Comparison of ENCODE assay signal across 9 mouse cellular contexts in the genomic region with DNA sequence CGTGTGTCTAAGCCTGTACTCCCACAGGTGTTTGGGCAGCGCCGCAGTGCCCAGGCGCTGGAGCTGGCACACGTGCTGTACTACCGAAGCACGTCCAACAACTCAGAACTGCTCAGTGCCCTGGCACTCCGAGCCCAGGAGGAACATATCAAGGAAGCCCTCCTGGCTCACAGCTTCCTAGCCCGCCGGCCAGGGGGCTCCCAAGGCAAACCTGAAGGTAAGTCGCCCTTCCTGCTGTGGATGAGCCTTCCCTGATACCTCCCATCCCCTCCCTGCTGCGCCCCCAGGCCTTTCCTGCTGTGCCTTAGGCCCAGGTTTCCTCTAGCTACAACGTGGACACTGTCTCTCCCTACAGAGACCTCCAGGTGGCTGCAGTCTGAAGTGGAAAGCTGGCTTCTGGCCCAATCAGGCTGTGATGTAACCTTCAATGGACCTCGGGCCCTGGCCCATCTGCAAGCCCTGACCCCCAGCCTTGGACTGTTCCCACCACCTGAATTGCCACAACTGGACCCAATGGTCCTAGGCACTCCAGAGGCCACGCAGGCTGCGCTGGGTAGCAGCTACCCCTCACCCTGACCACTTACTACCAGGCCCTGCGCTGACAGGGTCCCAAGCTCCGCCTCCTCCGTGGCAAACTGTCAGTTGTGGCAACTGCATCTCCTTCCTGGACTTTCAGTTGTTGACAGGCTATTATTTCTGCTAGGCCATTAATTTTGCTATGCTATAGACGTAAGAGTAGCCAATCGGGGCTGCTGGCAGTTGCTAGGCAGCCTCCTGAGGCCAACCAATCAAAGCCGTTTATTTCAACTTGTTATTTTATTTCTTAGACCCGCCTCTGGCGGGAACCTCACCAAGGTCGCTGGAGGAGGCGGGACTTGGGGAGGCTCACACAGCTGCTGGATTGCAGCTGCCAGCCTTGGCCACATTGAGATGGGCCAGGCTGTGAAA. TPM values are rescaled to one million over a fixed set of nuclear protein-coding genes. Genes with fewer than 3 reads are reported as not detected.
DNase-seq lines count a peak whose midpoint lies in the region; ATAC-seq lines count a peak whose summit lies in the region.
"Had no signal": no experiment of that assay in that cellular context is flagged by ENCODE, and none has a peak within 500 bp of the region (broad histone marks: within the 10 kb centered on the region; RNA-seq: fewer than 3 reads in every experiment).

No protein-coding gene starts in this region.

- no peaks in the 10 kb centered on the region for H3K9me3 ChIP-seq in heart, embryonic 13.5 days
- H3K9me3 ChIP-seq in kidney, embryonic 16.5 days (ENCODE audit: low read length): no peaks in the 10 kb centered on the region
- H3K9me3 ChIP-seq in midbrain, embryonic 16.5 days (replicated peaks; ENCODE audit: control insufficient read depth, low read length, poor library complexity, severe bottlenecking): no peaks in the 10 kb centered on the region

- H3K36me3 ChIP-seq in heart, embryonic 13.5 days: peaks cover 5% of the 10 kb centered on the region; the same call in 1 of the 2 replicates
- 0 out of 2 replicates have a peak, but pooled peaks cover 2% of the 10 kb centered on the region for H3K36me3 ChIP-seq in kidney, embryonic 16.5 days (ENCODE audit: insufficient read depth, low read length)
- H3K36me3 ChIP-seq in midbrain, embryonic 16.5 days (ENCODE audit: control insufficient read depth, insufficient read depth, low read length): no peaks in the 10 kb centered on the region

- H3K4me3 ChIP-seq in heart, embryonic 13.5 days: peak overlapping the region; percentile 42
- H3K4me3 ChIP-seq in kidney, embryonic 16.5 days (ENCODE audit: low read length): peak overlapping the region; percentile 35
- H3K4me3 ChIP-seq in midbrain, embryonic 16.5 days (ENCODE audit: low read depth, low read length): peak overlapping the region; percentile 36

- peak overlapping the region; percentile 73 for H3K27ac ChIP-seq in heart, embryonic 13.5 days (replicated peaks)
- H3K27ac ChIP-seq in kidney, embryonic 16.5 days (ENCODE audit: low read length): peak overlapping the region; percentile 87
- peak overlapping the region; percentile 89 for H3K27ac ChIP-seq in midbrain, embryonic 16.5 days (ENCODE audit: low read length)

- peaks cover 42% of the 10 kb centered on the region for H3K4me1 ChIP-seq in heart, embryonic 13.5 days
- peaks cover 48% of the 10 kb centered on the region for H3K4me1 ChIP-seq in kidney, embryonic 16.5 days (ENCODE audit: insufficient read depth, low read length)
- H3K4me1 ChIP-seq in midbrain, embryonic 16.5 days (ENCODE audit: control insufficient read depth, insufficient read depth, low read length): peaks cover 18% of the 10 kb centered on the region

- no peaks in the 10 kb centered on the region; the same call in 1 of the 2 replicates for H3K27me3 ChIP-seq in heart, embryonic 13.5 days (replicated peaks)
- no peaks in the 10 kb centered on the region for H3K27me3 ChIP-seq in kidney, embryonic 16.5 days (ENCODE audit: insufficient read depth, low read length)
- H3K27me3 ChIP-seq in midbrain, embryonic 16.5 days (ENCODE audit: control insufficient read depth, insufficient read depth, low read depth, low read length): no peaks in the 10 kb centered on the region
- H3K27me3 ChIP-seq: Patski had no signal

- H3K9ac ChIP-seq in heart, embryonic 13.5 days: peak overlapping the region; percentile 74
- H3K9ac ChIP-seq in kidney, embryonic 16.5 days (replicated peaks; ENCODE audit: low read length): peak overlapping the region; percentile 62
- H3K9ac ChIP-seq in midbrain, embryonic 16.5 days (ENCODE audit: low read depth, low read length): peak overlapping the region; percentile 74

- peak overlapping the region; percentile 68 for H3K4me2 ChIP-seq in heart, embryonic 13.5 days
- peak overlapping the region; percentile 49 for H3K4me2 ChIP-seq in kidney, embryonic 16.5 days (replicated peaks; ENCODE audit: low read depth, low read length)
- H3K4me2 ChIP-seq in midbrain, embryonic 16.5 days (ENCODE audit: low read length): peak overlapping the region; percentile 67

- peak; percentile 90 for ATAC-seq in erythroid progenitor cell, adult 5-6 weeks (replicated peaks; ENCODE audit: low FRiP score, poor library complexity, severe bottlenecking)
- peak; percentile 53; the same call in 1 of the 2 replicates for ATAC-seq in heart, embryonic 13.5 days (ENCODE audit: extremely low read depth, insufficient number of reproducible peaks, low FRiP score, low TSS enrichment)
- peak; percentile 77 for ATAC-seq in kidney, embryonic 16.5 days (ENCODE audit: low FRiP score, low TSS enrichment)
- ATAC-seq in midbrain, embryonic 16.5 days: peak; percentile 85
- ATAC-seq: Patski had no signal

- WGBS in heart, embryonic 13.5 days: 38% methylated on average over 26 of the region's 26 CpGs
- 36% methylated on average over 26 of the region's 26 CpGs for WGBS in kidney, embryonic 16.5 days
- WGBS in midbrain, embryonic 16.5 days: 35% methylated on average over 26 of the region's 26 CpGs

- peak; percentile 75 for DNase-seq in urinary bladder, postnatal 14 days (ENCODE audit: low spot score)
- DNase-seq in urinary bladder, postnatal 10 days (ENCODE audit: low spot score): no peak
- DNase-seq in liver: peak; percentile 77
- DNase-seq in spleen, postnatal 14 days (ENCODE audit: low spot score in 2 of 2): peak; percentile 58 to 71

RNA-seq across cellular contexts. Expression of gene Emp3, which starts 4.9 kb away (rescaled TPM):
- total RNA-seq in erythroid progenitor cell, adult 5-6 weeks (2015; ENCODE audit: low replicate concordance): 75.5 and 85.4 TPM in 2 replicates
- 19.1 and 41.8 TPM in 2 replicates for total RNA-seq in erythroid progenitor cell, adult 5-6 weeks (2017; ENCODE audit: low replicate concordance)
- polyA plus RNA-seq in heart, embryonic 13.5 days (2015; fragmentation: Nextera tagmentation; extraction: Ambion mirVana): 84.1 and 92.1 TPM in 2 replicates
- 187 and 216 TPM in 2 replicates for polyA plus RNA-seq in kidney, embryonic 16.5 days (2015; fragmentation: Nextera tagmentation; extraction: Ambion mirVana)
- polyA plus RNA-seq in midbrain, embryonic 16.5 days (2015; fragmentation: Nextera tagmentation; extraction: Ambion mirVana): 18.3 and 19.9 TPM in 2 replicates

RNA-seq across cellular contexts. Expression of gene Ccdc114, which starts 7.5 kb away (rescaled TPM):
- not detected in 2 replicates for total RNA-seq in erythroid progenitor cell, adult 5-6 weeks (2015; ENCODE audit: low replicate concordance)
- total RNA-seq in erythroid progenitor cell, adult 5-6 weeks (2017; ENCODE audit: low replicate concordance): 2.6 TPM in 1 of 2 replicates, not detected in the other
- polyA plus RNA-seq in heart, embryonic 13.5 days (2015; fragmentation: Nextera tagmentation; extraction: Ambion mirVana): 2.7 and 3.4 TPM in 2 replicates
- polyA plus RNA-seq in kidney, embryonic 16.5 days (2015; fragmentation: Nextera tagmentation; extraction: Ambion mirVana): 11.7 and 11.8 TPM in 2 replicates
- 6.4 and 7.9 TPM in 2 replicates for polyA plus RNA-seq in midbrain, embryonic 16.5 days (2015; fragmentation: Nextera tagmentation; extraction: Ambion mirVana)

RNA-seq across cellular contexts. Expression of gene Tmem143, which starts 19.6 kb away (rescaled TPM):
- total RNA-seq in erythroid progenitor cell, adult 5-6 weeks (2015; ENCODE audit: low replicate concordance): 0.84 and 1.1 TPM in 2 replicates
- 4.0 and 4.6 TPM in 2 replicates for total RNA-seq in erythroid progenitor cell, adult 5-6 weeks (2017; ENCODE audit: low replicate concordance)
- 5.8 and 6.8 TPM in 2 replicates for polyA plus RNA-seq in heart, embryonic 13.5 days (2015; fragmentation: Nextera tagmentation; extraction: Ambion mirVana)
- 7.1 and 8.4 TPM in 2 replicates for polyA plus RNA-seq in kidney, embryonic 16.5 days (2015; fragmentation: Nextera tagmentation; extraction: Ambion mirVana)
- 6.3 and 6.9 TPM in 2 replicates for polyA plus RNA-seq in midbrain, embryonic 16.5 days (2015; fragmentation: Nextera tagmentation; extraction: Ambion mirVana)

RNA-seq across cellular contexts. Expression of gene Syngr4, which starts 19.8 kb away (rescaled TPM):
- total RNA-seq in erythroid progenitor cell, adult 5-6 weeks (2015; ENCODE audit: low replicate concordance): not detected in 2 replicates
- total RNA-seq in erythroid progenitor cell, adult 5-6 weeks (2017; ENCODE audit: low replicate concordance): 1.3 TPM in 1 of 2 replicates, not detected in the other
- polyA plus RNA-seq in heart, embryonic 13.5 days (2015; fragmentation: Nextera tagmentation; extraction: Ambion mirVana): 0.90 and 1.1 TPM in 2 replicates
- 1.5 and 1.8 TPM in 2 replicates for polyA plus RNA-seq in kidney, embryonic 16.5 days (2015; fragmentation: Nextera tagmentation; extraction: Ambion mirVana)
- polyA plus RNA-seq in midbrain, embryonic 16.5 days (2015; fragmentation: Nextera tagmentation; extraction: Ambion mirVana): not detected in 2 replicates

RNA-seq across cellular contexts. Expression of gene Grin2d, which starts 38.2 kb away (rescaled TPM):
- not detected in 2 replicates for total RNA-seq in erythroid progenitor cell, adult 5-6 weeks (2015; ENCODE audit: low replicate concordance)
- not detected in 2 replicates for total RNA-seq in erythroid progenitor cell, adult 5-6 weeks (2017; ENCODE audit: low replicate concordance)
- polyA plus RNA-seq in heart, embryonic 13.5 days (2015; fragmentation: Nextera tagmentation; extraction: Ambion mirVana): 0.13 and 0.23 TPM in 2 replicates
- 0.19 and 0.25 TPM in 2 replicates for polyA plus RNA-seq in kidney, embryonic 16.5 days (2015; fragmentation: Nextera tagmentation; extraction: Ambion mirVana)
- 3.4 and 4.8 TPM in 2 replicates for polyA plus RNA-seq in midbrain, embryonic 16.5 days (2015; fragmentation: Nextera tagmentation; extraction: Ambion mirVana)
